Mouse (Mus musculus) hindbrain, embryonic 16.5 days (tissue): ENCODE measurements around the gene Vsir. TPM values are rescaled to one million over a fixed set of nuclear protein-coding genes. Genes with fewer than 3 reads are reported as not detected.

ENCODE experiments used
- ATAC-seq: fragments of 200-750 bp; cut with Nextera tagmentation; 2 replicates; pipeline ENCODE4 v1.8.0; 2017; ENCODE audit warnings: moderate TSS enrichment, moderate library complexity
- H3K27ac ChIP-seq: fragments of 300-500 bp; sonication (generic); 2 replicates; pipeline ENCODE4 v1.5.1; 2014; ENCODE audit warnings: low read depth, mild to moderate bottlenecking, control low read depth, low read length, moderate library complexity
- H3K27me3 ChIP-seq: fragments of 300-500 bp; sonication (generic); replicated peaks from 2 replicates; pipeline ENCODE4 v1.6.1; 2014; ENCODE audit warnings: low read length; ENCODE audit not compliant: control insufficient read depth, insufficient read depth
- H3K36me3 ChIP-seq: fragments of 300-500 bp; sonication (generic); 2 replicates; pipeline ENCODE4 v1.6.1; 2014; ENCODE audit warnings: mild to moderate bottlenecking, low read length, moderate library complexity, mixed read lengths; ENCODE audit not compliant: control insufficient read depth, insufficient read depth
- H3K4me1 ChIP-seq: fragments of 300-500 bp; sonication (generic); 2 replicates; pipeline ENCODE4 v1.6.1; 2014; ENCODE audit warnings: low read depth, low read length; ENCODE audit not compliant: control insufficient read depth, insufficient read depth
- H3K4me2 ChIP-seq: fragments of 300-500 bp; sonication (generic); 2 replicates; pipeline ENCODE4 v1.6.1; 2014; ENCODE audit warnings: mild to moderate bottlenecking, low read length, control low read depth, moderate library complexity
- H3K4me3 ChIP-seq: fragments of 300-500 bp; sonication (generic); 2 replicates; pipeline ENCODE4 v1.5.1; 2014; ENCODE audit warnings: mild to moderate bottlenecking, low read length, control low read depth, moderate library complexity
- H3K9ac ChIP-seq: fragments of 300-500 bp; sonication (generic); 2 replicates; pipeline ENCODE4 v1.6.1; 2014; ENCODE audit warnings: low read depth, mild to moderate bottlenecking, control low read depth, low read length, moderate library complexity
- H3K9me3 ChIP-seq: fragments of 300-500 bp; sonication (generic); 2 replicates; pipeline ENCODE4 v1.6.1; 2014; ENCODE audit warnings: mild to moderate bottlenecking, low read length, moderate library complexity; ENCODE audit not compliant: control insufficient read depth
- WGBS: fragments of 180-500 bp; shearing (Covaris S2); extraction: QIAGEN DNeasy Blood & Tissue Kit; methylation state at CpG from one replicate; pipeline ENCODE4 v1.1.7; 2014; 5-methylcytosine and 5-hydroxymethylcytosine counted together
- polyA plus RNA-seq: library from polyadenylated mRNA; unstranded; fragments of >200 nt; fragmentation: Nextera tagmentation; extraction: Ambion mirVana; gene quantifications from 2 replicates; pipeline ENCODE4 v1.2.1, GENCODE M21; 2015

The Vsir gene
- polyA plus RNA-seq, 1 experiment from 2014 or later = 2.4 TPM

GRCm38 (mm10) chr10:60390904-60391420, 44.3 kb downstream of the Vsir start:
- no peak overlapping the region for H3K9ac ChIP-seq
- 59% methylated on average over 5 of the region's 5 CpGs for WGBS
- no peak overlapping the region for H3K4me2 ChIP-seq
- H3K27me3 ChIP-seq = no peaks in the 10 kb centered on the region
- H3K36me3 ChIP-seq = no peaks in the 10 kb centered on the region
- H3K4me1 ChIP-seq = no peaks in the 10 kb centered on the region; the same call in 1 of the 2 replicates
- no peak overlapping the region for H3K27ac ChIP-seq
- no peaks in the 10 kb centered on the region for H3K9me3 ChIP-seq
- H3K4me3 ChIP-seq = no peak overlapping the region
- no peak for ATAC-seq

- H3K4me2 ChIP-seq = no peak overlapping the region
- H3K4me1 ChIP-seq = no peaks in the 10 kb centered on the region; the same call in 1 of the 2 replicates
- WGBS = 68% methylated on average over 9 of the region's 9 CpGs
- no peaks in the 10 kb centered on the region for H3K9me3 ChIP-seq
- H3K4me3 ChIP-seq = no peak overlapping the region
- no peak overlapping the region for H3K27ac ChIP-seq
- H3K36me3 ChIP-seq = no peaks in the 10 kb centered on the region
- H3K9ac ChIP-seq = no peak overlapping the region
- ATAC-seq = 0 out of 2 replicates have a peak, but pooled peaks have one; percentile 49
- H3K27me3 ChIP-seq = no peaks in the 10 kb centered on the region
These were observed 45.0 kb downstream of the Vsir start for GRCm38 (mm10) chr10:60391661-60392060.

DNA sequence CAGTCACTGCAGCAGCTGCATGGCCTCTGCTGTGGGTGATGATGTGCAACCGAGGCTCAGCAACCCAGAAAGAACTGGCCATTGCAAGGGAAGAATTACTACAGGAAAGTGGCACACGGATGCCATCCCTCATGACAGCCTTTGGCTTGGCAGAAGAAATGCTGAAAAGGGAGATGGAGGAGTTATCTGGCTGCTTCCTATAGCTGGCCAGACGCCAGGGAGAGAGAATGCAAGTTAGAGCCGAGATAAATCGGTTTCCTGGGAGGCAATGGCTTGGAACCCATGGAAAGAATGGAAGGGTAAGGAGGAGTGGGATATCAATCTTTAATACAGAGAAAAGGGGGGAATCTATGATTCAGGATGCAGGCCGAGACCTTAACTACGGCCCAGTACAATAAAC, 48.3 kb downstream of the Vsir start:
- Histone ChIP-seq H3K9me3 (no peaks in the 10 kb centered on the region), H3K9ac (0 out of 2 replicates have a peak overlapping the region, but pooled peaks have one; percentile 4), H3K4me1 (no peaks in the 10 kb centered on the region; the same call in 1 of the 2 replicates), H3K27me3 (no peaks in the 10 kb centered on the region), H3K4me3 (no peak overlapping the region), H3K27ac (no peak overlapping the region), H3K4me2 (no peak overlapping the region), H3K36me3 (no peaks in the 10 kb centered on the region)
- ATAC-seq = no peak
- WGBS = 51% methylated on average over 7 of the region's 7 CpGs

DNA sequence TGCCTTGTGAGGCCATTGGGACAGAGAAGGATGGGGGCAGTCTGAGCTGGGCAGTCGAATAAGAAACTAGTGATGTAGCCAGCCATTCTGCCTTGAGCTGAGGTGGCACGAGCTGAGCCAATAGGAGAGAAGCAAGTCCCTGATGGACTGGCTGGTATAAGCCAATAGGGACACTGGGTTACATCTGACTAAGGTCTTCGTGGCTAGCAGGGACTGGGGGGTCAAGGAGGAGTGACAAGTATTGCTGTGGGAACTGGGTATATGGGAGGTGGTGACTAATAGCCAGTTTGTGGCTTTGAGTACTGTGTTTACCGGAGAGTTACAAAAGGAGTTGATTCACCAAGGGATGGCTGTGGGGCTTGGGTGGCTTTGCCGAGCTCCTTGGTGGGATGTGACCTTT, 49.0 kb downstream of the Vsir start:
- Histone ChIP-seq H3K27ac (no peak overlapping the region), H3K36me3 (no peaks in the 10 kb centered on the region)

DNA sequence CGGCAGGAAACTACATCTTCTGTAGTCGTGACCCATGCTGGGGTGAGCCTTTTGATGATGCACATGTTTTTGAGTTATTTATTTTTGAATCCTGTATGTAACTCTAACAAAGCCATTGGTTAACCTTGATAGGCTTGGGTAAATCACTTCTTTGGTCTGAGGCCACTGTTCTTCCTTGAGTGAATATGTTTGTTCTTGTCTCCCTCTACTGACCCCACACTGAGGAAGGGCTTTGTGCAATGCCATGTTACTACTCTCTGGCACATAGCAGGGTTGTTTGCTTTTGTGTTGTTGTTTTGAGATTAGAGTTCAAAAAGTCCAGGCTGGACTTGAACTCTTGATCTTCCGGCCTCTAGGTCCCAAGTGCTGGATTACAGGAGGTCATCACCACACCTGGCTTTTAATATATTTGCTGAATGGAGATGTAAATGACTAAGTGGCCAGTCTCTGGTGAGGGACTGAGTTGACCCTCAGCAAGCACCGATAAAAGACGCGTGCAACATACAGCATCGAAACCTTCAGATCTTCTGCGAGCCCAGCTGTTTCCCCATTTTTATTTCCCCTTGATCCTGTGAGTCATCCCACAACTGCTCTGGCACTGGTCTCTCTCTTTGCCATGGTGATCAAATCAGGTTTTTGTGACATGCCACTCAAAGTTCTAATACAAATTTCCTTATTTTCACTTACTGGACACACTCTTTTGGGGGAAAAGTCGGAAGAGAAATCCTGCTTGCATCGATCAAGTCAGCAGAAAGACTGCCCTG, 51.6 kb downstream of the Vsir start:
- Histone ChIP-seq H3K27me3 (no peaks in the 10 kb centered on the region), H3K36me3 (no peaks in the 10 kb centered on the region), H3K4me2 (no peak overlapping the region), H3K9me3 (no peaks in the 10 kb centered on the region), H3K9ac (no peak overlapping the region), H3K27ac (no peak overlapping the region), H3K4me1 (no peaks in the 10 kb centered on the region; the same call in none of the 2 replicates), H3K4me3 (no peak overlapping the region)
- WGBS = 89% methylated on average over 10 of the region's 10 CpGs
- ATAC-seq = no peak

More for the DNA sequence above, 49.0 kb downstream of the Vsir start:
- no peaks in the 10 kb centered on the region for H3K27me3 ChIP-seq
- no peak overlapping the region for H3K4me3 ChIP-seq
- H3K4me1 ChIP-seq = no peaks in the 10 kb centered on the region; the same call in none of the 2 replicates
- WGBS = 60% methylated on average over 5 of the region's 5 CpGs
- H3K9me3 ChIP-seq = no peaks in the 10 kb centered on the region
- no peak for ATAC-seq
- H3K9ac ChIP-seq = no peak overlapping the region
- H3K4me2 ChIP-seq = no peak overlapping the region

GRCm38 (mm10) chr10:60399449-60399848, 52.8 kb downstream of the Vsir start, which contains the start of gene Gm17455:
TSS of gene Gm17455 (plus strand) at chr10:60399726.
- ATAC-seq = peak; percentile 84
- peak within 1 kb of the TSS; percentile 17; the same call in 1 of the 2 replicates for H3K9ac ChIP-seq
- WGBS = 31% methylated on average over 7 of the region's 7 CpGs
- H3K4me3 ChIP-seq = no peak within 1 kb of the TSS
- H3K9me3 ChIP-seq = no peaks in the 10 kb centered on the region
- peak within 1 kb of the TSS; percentile 13 for H3K4me2 ChIP-seq
- no peaks in the 10 kb centered on the region for H3K27me3 ChIP-seq
- peak within 1 kb of the TSS; percentile 35 for H3K27ac ChIP-seq
- H3K36me3 ChIP-seq = no peaks in the 10 kb centered on the region
- H3K4me1 ChIP-seq = no peaks in the 10 kb centered on the region; the same call in none of the 2 replicates

DNA sequence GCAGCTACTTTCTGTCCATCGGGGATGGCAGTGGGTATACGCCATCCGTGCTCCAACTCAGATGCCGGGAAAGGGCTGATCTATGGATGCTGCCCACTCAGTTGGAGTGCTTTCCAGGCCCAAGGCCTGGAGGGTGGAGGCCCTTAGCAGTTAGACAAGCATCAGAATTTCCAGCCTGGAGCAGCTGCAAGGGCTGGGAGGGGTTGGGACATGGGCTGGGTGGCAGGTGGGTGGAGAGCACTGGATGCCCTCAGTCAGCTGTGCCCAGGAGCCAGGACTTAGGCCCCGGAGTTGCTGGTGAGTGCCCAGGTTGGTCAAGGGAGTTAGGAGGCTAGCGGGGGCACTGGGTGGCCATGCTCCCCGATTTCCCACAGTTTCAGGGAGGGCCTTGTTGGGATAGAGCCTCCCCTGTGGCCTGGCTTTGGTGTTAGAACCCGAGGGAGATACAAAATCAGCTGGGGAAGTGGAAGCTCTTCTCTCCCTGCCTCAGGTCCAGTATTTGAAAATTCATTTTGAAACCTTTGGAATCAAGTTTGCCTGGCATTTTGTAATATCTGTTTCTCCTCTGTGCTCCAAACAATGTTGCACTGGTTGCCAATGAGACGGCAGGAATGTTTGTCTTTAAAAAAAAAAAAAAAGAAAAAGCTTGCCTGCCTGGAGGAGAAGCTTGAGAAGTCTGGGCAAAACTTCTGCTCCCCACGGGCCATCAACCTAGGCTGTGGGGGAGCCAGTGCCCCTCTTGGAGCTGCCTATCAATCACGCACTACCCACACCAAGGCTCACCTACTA, 54.0 kb downstream of the Vsir start:
- 0 out of 2 replicates have a peak overlapping the region, but pooled peaks have one; percentile 17 for H3K9ac ChIP-seq
- H3K27ac ChIP-seq = 0 out of 2 replicates have a peak overlapping the region, but pooled peaks have one; percentile 6

DNA sequence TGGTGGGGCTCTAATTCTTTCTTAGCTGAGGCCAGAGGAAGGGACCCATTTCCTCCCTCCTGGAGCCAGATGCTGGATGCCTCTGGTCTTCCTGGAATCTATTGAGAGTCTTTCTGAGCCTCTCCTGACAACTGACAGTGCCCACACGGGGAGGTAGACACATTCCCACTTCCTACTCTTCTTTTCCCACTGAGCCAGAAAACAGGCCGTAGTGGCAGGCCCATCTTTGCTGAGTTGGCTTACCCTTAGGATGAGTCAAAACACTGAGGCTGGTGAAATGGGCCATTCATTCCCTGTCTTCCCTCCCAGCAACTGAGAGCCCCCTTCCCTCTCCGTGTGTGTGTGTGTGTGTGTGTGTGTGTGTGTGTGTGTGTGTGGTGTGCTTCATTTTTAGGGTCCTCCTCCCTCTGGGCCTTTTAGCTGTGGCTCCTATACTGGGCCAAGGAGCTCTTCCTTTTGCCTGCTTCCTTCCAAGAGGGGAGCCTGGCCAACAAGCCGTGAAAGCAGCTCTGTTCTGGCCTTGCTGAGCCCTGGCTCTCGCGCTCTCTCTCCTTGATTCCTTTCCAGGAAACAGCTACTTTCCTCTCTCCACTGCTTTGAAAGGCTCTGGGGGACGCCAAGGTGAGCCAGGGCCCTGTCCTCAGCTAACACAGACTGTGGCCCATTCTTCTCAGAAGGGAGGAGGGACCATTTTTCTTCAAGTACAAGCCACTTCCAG, 59.0 kb downstream of the Vsir start:
- 42% methylated on average over 7 of the region's 7 CpGs for WGBS
- Histone ChIP-seq H3K27me3 (peaks cover 4% of the 10 kb centered on the region), H3K36me3 (no peaks in the 10 kb centered on the region), H3K4me2 (no peak overlapping the region), H3K4me3 (no peak overlapping the region), H3K4me1 (no peaks in the 10 kb centered on the region; the same call in 1 of the 2 replicates), H3K27ac (peak overlapping the region; percentile 26; the same call in 1 of the 2 replicates), H3K9me3 (no peaks in the 10 kb centered on the region), H3K9ac (no peak overlapping the region)
- peak; percentile 82 for ATAC-seq

More for the DNA sequence above, 54.0 kb downstream of the Vsir start:
- Histone ChIP-seq H3K4me2 (peak overlapping the region; percentile 13), H3K4me3 (no peak overlapping the region), H3K9me3 (no peaks in the 10 kb centered on the region), H3K27me3 (no peaks in the 10 kb centered on the region), H3K36me3 (no peaks in the 10 kb centered on the region), H3K4me1 (no peaks in the 10 kb centered on the region; the same call in 1 of the 2 replicates)
- ATAC-seq = no peak
- 72% methylated on average over 11 of the region's 11 CpGs for WGBS
